Mouse (Mus musculus): ENCODE data around the gene Slc17a4.

DNA sequence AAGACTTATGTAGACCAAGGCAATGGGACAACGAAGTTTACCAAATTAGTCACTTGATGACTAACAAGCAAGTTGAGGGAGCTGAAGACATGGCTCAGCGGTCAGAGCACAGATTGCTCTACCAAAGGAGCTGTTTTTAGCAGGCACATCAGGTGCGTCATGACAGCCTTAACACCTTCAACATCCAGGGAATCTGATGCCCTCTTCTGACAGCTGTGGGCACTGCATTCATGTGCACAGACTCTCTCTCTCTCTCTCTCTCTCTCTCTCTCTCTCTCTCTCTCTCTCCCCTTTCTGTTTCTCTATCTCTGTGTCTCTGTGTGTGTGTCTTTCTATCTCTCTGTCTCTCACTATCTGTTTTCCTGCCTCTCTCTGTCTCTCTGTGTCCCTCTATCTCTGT, 36.1 kb upstream of the Slc17a4 start:
- TF ChIP-seq POLR2A (IDR thresholded peaks at IDR 0.05; ENCODE audit: low read depth, low read length) (no peak), CTCF (IDR thresholded peaks at IDR 0.05; ENCODE audit: extremely low read depth, insufficient read depth, insufficient read length, insufficient replicate concordance) (peak; percentile 39; the same call in 1 of the 2 replicates)
